Mouse (Mus musculus) myocyte (in vitro differentiated cells): Measurements from ENCODE around the gene Sobp. TPM values are rescaled to one million over a fixed set of nuclear protein-coding genes. Genes with fewer than 3 reads are reported as not detected.

Source experiments
- H3K27me3 ChIP-seq: one replicate; pipeline ENCODE4 v1.6.1; 2011; ENCODE audit not compliant: control insufficient read depth, insufficient read depth, insufficient read length
- H3K36me3 ChIP-seq: one replicate; pipeline ENCODE4 v1.6.1; 2011; ENCODE audit not compliant: control insufficient read depth, insufficient read depth
- H3K4me2 ChIP-seq: one replicate; pipeline ENCODE4 v1.6.1; 2011; ENCODE audit warnings: low read depth, control low read depth
- H3K4me3 ChIP-seq: one replicate; pipeline ENCODE4 v1.5.1; 2011; ENCODE audit warnings: mild to moderate bottlenecking, control low read depth, moderate library complexity
- H3K79me2 ChIP-seq: one replicate; pipeline ENCODE4 v1.6.1; 2011; ENCODE audit not compliant: control insufficient read depth, insufficient read depth
- H3ac ChIP-seq: one replicate; pipeline ENCODE4 v1.6.1; 2011; ENCODE audit not compliant: control insufficient read depth, insufficient read length
- CEBPB ChIP-seq: IDR thresholded peaks from 2 replicates; pipeline ENCODE4 v1.6.1; 2011; ENCODE audit warnings: mild to moderate bottlenecking, moderate library complexity; ENCODE audit not compliant: poor library complexity, insufficient read depth, severe bottlenecking
- E2F4 ChIP-seq: IDR thresholded peaks from one replicate; pipeline ENCODE4 v1.6.1; 2011; ENCODE audit warnings: mild to moderate bottlenecking, control low read depth, moderate library complexity; ENCODE audit not compliant: insufficient read depth
- MAX ChIP-seq: IDR thresholded peaks from one replicate; pipeline ENCODE4 v1.6.1; 2011; ENCODE audit warnings: low read depth, mild to moderate bottlenecking, control low read depth
- MYOD1 ChIP-seq, 3 experiments: IDR thresholded peaks; one replicate each; pipeline ENCODE4 v1.6.1; 2011; ENCODE audit warnings: control low read depth in 2 of 3, low read depth in 2 of 3, mild to moderate bottlenecking in 2 of 3, moderate library complexity in 1 of 3; ENCODE audit not compliant: insufficient read length in 2 of 3, control insufficient read depth in 1 of 3
- MYOG ChIP-seq, 3 experiments: IDR thresholded peaks; one replicate each; pipeline ENCODE4 v1.6.1; 2011; ENCODE audit warnings: control low read depth in 2 of 3, low read depth in 2 of 3, mild to moderate bottlenecking in 2 of 3; ENCODE audit not compliant: insufficient read length in 2 of 3, control insufficient read depth in 1 of 3, insufficient read depth in 1 of 3
- POLR2A ChIP-seq: IDR thresholded peaks from one replicate; pipeline ENCODE4 v1.6.1; 2011; ENCODE audit warnings: low read depth, mild to moderate bottlenecking, control low read depth, moderate library complexity; ENCODE audit not compliant: insufficient read length
- POLR2AphosphoS2 ChIP-seq: IDR thresholded peaks from one replicate; pipeline ENCODE4 v1.6.1; 2011; ENCODE audit warnings: low read depth, control low read depth; ENCODE audit not compliant: insufficient read length
- REST ChIP-seq: IDR thresholded peaks from one replicate; pipeline ENCODE4 v1.6.1; 2011; ENCODE audit warnings: mild to moderate bottlenecking, control low read depth, moderate library complexity; ENCODE audit not compliant: insufficient read depth, insufficient read length
- SRF ChIP-seq: IDR thresholded peaks from one replicate; pipeline ENCODE4 v1.6.1; 2011; ENCODE audit warnings: low read depth; ENCODE audit not compliant: control insufficient read depth, insufficient read length
- TCF12 ChIP-seq: IDR thresholded peaks from one replicate; pipeline ENCODE4 v1.6.1; 2011; ENCODE audit warnings: mild to moderate bottlenecking, control low read depth; ENCODE audit not compliant: poor library complexity, insufficient read depth, severe bottlenecking
- TCF3 ChIP-seq: IDR thresholded peaks from one replicate; pipeline ENCODE4 v1.6.1; 2011; ENCODE audit warnings: low read depth, control low read depth; ENCODE audit not compliant: insufficient read length
- USF1 ChIP-seq: IDR thresholded peaks from one replicate; pipeline ENCODE4 v1.6.1; 2011; ENCODE audit warnings: low read depth, mild to moderate bottlenecking, control low read depth, moderate library complexity
- polyA plus RNA-seq: library from polyadenylated mRNA; unstranded; fragments of >200 nt; fragmentation: generic; extraction: Trizol; gene quantifications from one replicate; pipeline ENCODE4 v1.2.1, GENCODE M21; 2012; ENCODE audit warnings: missing spikeins

Gene Sobp
- polyA plus RNA-seq, 1 experiment = 3.2 TPM

DNA sequence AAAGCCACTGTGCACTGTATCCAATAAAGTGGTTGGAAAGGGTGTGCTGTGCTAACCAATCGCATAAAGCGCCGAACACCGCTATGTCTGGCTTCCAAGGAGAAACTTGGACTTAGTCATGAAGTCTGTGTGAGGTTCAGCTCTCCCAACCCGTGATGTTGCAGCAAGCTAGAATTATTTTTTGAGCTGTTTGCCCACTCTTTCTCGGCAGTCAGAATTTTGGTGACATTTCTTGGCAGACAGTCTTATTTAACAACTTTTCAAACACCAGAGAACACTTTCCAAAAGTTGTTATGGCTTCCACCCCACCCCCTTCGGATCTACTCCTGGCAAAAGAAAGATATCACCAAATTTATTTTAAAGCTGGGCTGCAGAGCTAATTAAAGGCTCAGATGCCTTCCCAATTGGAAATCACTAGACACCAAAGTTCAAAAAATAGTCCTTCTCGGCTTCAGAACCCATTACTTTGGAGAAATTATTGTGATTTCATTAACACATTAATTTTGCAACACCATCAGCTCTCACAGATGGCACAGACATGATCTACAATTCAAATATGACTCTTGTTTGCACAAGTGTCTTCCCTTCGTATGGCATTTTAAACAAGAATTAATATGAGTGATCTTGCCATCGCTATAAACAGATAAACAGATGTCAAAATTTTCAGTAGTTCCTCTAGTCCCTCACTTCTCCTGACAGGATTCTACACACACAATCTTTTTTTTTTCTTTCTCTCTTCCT, 150.7 kb downstream of the Sobp start:
- Histone ChIP-seq H3K36me3 (no peaks in the 10 kb centered on the region), H3K27me3 (no peaks in the 10 kb centered on the region)
- TF ChIP-seq POLR2AphosphoS2 (no peak), CEBPB (no peak), POLR2A (no peak), E2F4 (no peak), MAX (no peak), SRF (no peak), MYOG (IDR thresholded peaks at IDR 0.05; ENCODE audit: control insufficient read depth in 1 of 3, insufficient read depth in 1 of 3, insufficient read length in 2 of 3, low read depth in 2 of 3) (no peak), TCF12 (no peak), USF1 (no peak), TCF3 (no peak), MYOD1 (IDR thresholded peaks at IDR 0.05; ENCODE audit: control insufficient read depth in 1 of 3, insufficient read length in 2 of 3, low read depth in 2 of 3) (no peak)

GRCm38 (mm10) chr10:43022190-43022761, 152.1 kb downstream of the Sobp start:
- Histone ChIP-seq H3ac (no peak overlapping the region), H3K36me3 (no peaks in the 10 kb centered on the region), H3K4me2 (no peak overlapping the region), H3K79me2 (no peaks in the 10 kb centered on the region), H3K4me3 (no peak overlapping the region), H3K27me3 (no peaks in the 10 kb centered on the region)
- TF ChIP-seq CEBPB = no peak
- no peak for TF ChIP-seq TCF12
- TF ChIP-seq SRF = no peak
- TF ChIP-seq E2F4 = no peak
- TF ChIP-seq MYOD1 (IDR thresholded peaks at IDR 0.05; ENCODE audit: control insufficient read depth in 1 of 3, insufficient read length in 2 of 3, low read depth in 2 of 3) = no peak
- no peak for TF ChIP-seq USF1
- TF ChIP-seq POLR2A = no peak
- no peak for TF ChIP-seq POLR2AphosphoS2
- no peak for TF ChIP-seq MYOG (IDR thresholded peaks at IDR 0.05; ENCODE audit: control insufficient read depth in 1 of 3, insufficient read depth in 1 of 3, insufficient read length in 2 of 3, low read depth in 2 of 3)
- no peak for TF ChIP-seq TCF3
- TF ChIP-seq MAX = no peak
- no peak for TF ChIP-seq REST

More for the DNA sequence above, 150.7 kb downstream of the Sobp start:
- Histone ChIP-seq H3K4me2 (no peak overlapping the region), H3K4me3 (no peak overlapping the region), H3K79me2 (no peaks in the 10 kb centered on the region), H3ac (no peak overlapping the region)

- TF ChIP-seq TCF12 = no peak
- TF ChIP-seq TCF3 = no peak
- TF ChIP-seq E2F4 = no peak
- TF ChIP-seq USF1 = no peak
- TF ChIP-seq CEBPB = no peak
- no peak for TF ChIP-seq MAX
- Histone ChIP-seq H3K79me2 (no peaks in the 10 kb centered on the region), H3ac (no peak overlapping the region), H3K36me3 (no peaks in the 10 kb centered on the region), H3K4me3 (no peak overlapping the region), H3K27me3 (no peaks in the 10 kb centered on the region), H3K4me2 (no peak overlapping the region)
Observed at GRCm38 (mm10) chr10:43021512-43022116, 152.7 kb downstream of the Sobp start.

GRCm38 (mm10) chr10:43021017-43021416, 153.3 kb downstream of the Sobp start:
- Histone ChIP-seq H3K36me3 (no peaks in the 10 kb centered on the region), H3K79me2 (no peaks in the 10 kb centered on the region), H3ac (no peak overlapping the region), H3K27me3 (no peaks in the 10 kb centered on the region), H3K4me2 (no peak overlapping the region), H3K4me3 (no peak overlapping the region)
- TF ChIP-seq USF1 (no peak), SRF (no peak)

GRCm38 (mm10) chr10:43014782-43015181, 159.5 kb downstream of the Sobp start:
- H3K79me2 ChIP-seq = no peaks in the 10 kb centered on the region
- H3ac ChIP-seq = no peak overlapping the region
- H3K4me3 ChIP-seq = no peak overlapping the region
- H3K27me3 ChIP-seq = no peaks in the 10 kb centered on the region
- no peaks in the 10 kb centered on the region for H3K36me3 ChIP-seq
- H3K4me2 ChIP-seq = no peak overlapping the region
- TF ChIP-seq CEBPB = no peak
- no peak for TF ChIP-seq E2F4
- TF ChIP-seq POLR2AphosphoS2 = no peak
- TF ChIP-seq USF1 = no peak
- TF ChIP-seq MYOG (IDR thresholded peaks at IDR 0.05; ENCODE audit: control insufficient read depth in 1 of 3, insufficient read depth in 1 of 3, insufficient read length in 2 of 3, low read depth in 2 of 3) = no peak
- no peak for TF ChIP-seq SRF
- TF ChIP-seq MAX = no peak
- TF ChIP-seq TCF12 = no peak
- no peak for TF ChIP-seq TCF3
- no peak for TF ChIP-seq MYOD1 (IDR thresholded peaks at IDR 0.05; ENCODE audit: control insufficient read depth in 1 of 3, insufficient read length in 2 of 3, low read depth in 2 of 3)
- TF ChIP-seq POLR2A = no peak
- TF ChIP-seq REST = no peak
